Mouse (Mus musculus) MEL-GATA-1-ER (cell line): ENCODE data around the gene Csdc2.
"Not testable (repeated sequence)": the region's sequence is repeated elsewhere in the genome, so short reads cannot be mapped to it uniquely, and the experiment has no call there.

Source experiments
- DNase-seq: peaks from one replicate; pipeline ENCODE4 v3.0.0-alpha.2; 2012; ENCODE audit warnings: low read depth; ENCODE audit errors: extremely low read depth

Csdc2 gene

GRCm38 (mm10) chr15:81936679-81937078 is at the start of gene Csdc2:
TSS of gene Csdc2 (plus strand) at chr15:81936759.
- no peak for DNase-seq

- no peak for DNase-seq
These were observed 49.6 kb upstream of the Csdc2 start for GRCm38 (mm10) chr15:81886795-81887550.

GRCm38 (mm10) chr15:81889175-81889574 is 47.4 kb upstream of the Csdc2 start:
- DNase-seq, result no peak

GRCm38 (mm10) chr15:81891140-81891802 is 45.3 kb upstream of the Csdc2 start:
- DNase-seq, result no peak

GRCm38 (mm10) chr15:81891822-81892580 is 44.6 kb upstream of the Csdc2 start:
- peak; percentile 14 for DNase-seq

- no peak for DNase-seq
These were observed 42.6 kb upstream of the Csdc2 start for GRCm38 (mm10) chr15:81894002-81894401.

- no peak for DNase-seq
These were observed 40.2 kb upstream of the Csdc2 start for GRCm38 (mm10) chr15:81896407-81896806.

GRCm38 (mm10) chr15:81897607-81898285 is 38.8 kb upstream of the Csdc2 start:
- DNase-seq, result no peak

- no peak for DNase-seq
These were observed 37.8 kb upstream of the Csdc2 start for GRCm38 (mm10) chr15:81898751-81899150.

GRCm38 (mm10) chr15:81904939-81905338 is 31.6 kb upstream of the Csdc2 start:
- DNase-seq, result peak; percentile 35

GRCm38 (mm10) chr15:81907953-81908352 is 28.6 kb upstream of the Csdc2 start:
- no peak for DNase-seq

GRCm38 (mm10) chr15:81908767-81909166 is 27.8 kb upstream of the Csdc2 start:
- DNase-seq, result not testable (repeated sequence)

GRCm38 (mm10) chr15:81912498-81912897 is 24.1 kb upstream of the Csdc2 start:
- no peak for DNase-seq

- no peak for DNase-seq
These were observed 21.9 kb upstream of the Csdc2 start for GRCm38 (mm10) chr15:81914668-81915067.

GRCm38 (mm10) chr15:81915663-81916062 is 20.9 kb upstream of the Csdc2 start:
- no peak for DNase-seq

GRCm38 (mm10) chr15:81917201-81917600 is 19.4 kb upstream of the Csdc2 start:
- no peak for DNase-seq

- peak; percentile 23 for DNase-seq
These were observed 18.7 kb upstream of the Csdc2 start for GRCm38 (mm10) chr15:81917621-81918463.

GRCm38 (mm10) chr15:81919062-81919461 is 17.5 kb upstream of the Csdc2 start:
- DNase-seq, result no peak

GRCm38 (mm10) chr15:81920546-81921217 is 15.9 kb upstream of the Csdc2 start:
- DNase-seq, result no peak

GRCm38 (mm10) chr15:81921255-81921654 is 15.3 kb upstream of the Csdc2 start:
- no peak for DNase-seq
